Mouse (Mus musculus): ENCODE measurements around the gene Glycam1. TPM values are rescaled to one million over a fixed set of nuclear protein-coding genes. Genes with fewer than 3 reads are reported as not detected.

The Glycam1 gene
- polyA plus RNA-seq, 1 experiment: not detected

- Histone ChIP-seq H3K4me1 (ENCODE audit: control insufficient read depth, insufficient read depth, low read length) (peaks cover 2% of the 10 kb centered on the region; the same call in 1 of the 2 replicates), H3K27ac (ENCODE audit: control insufficient read depth, insufficient read depth, low read depth, low read length) (no peak overlapping the region), H3K36me3 (ENCODE audit: control insufficient read depth, insufficient read depth, low read length) (no peaks in the 10 kb centered on the region), H3K4me3 (ENCODE audit: control insufficient read depth, low read depth, low read length) (no peak overlapping the region), H3K27me3 (ENCODE audit: control insufficient read depth, insufficient read depth, low read length) (no peaks in the 10 kb centered on the region)
- no peak for TF ChIP-seq POLR2A (IDR thresholded peaks at IDR 0.05; ENCODE audit: control insufficient read depth, low read depth, low read length)
- TF ChIP-seq CTCF (IDR thresholded peaks at IDR 0.05; ENCODE audit: control insufficient read depth, insufficient read depth, insufficient replicate concordance, low read depth, low read length): no peak
Observed at GRCm38 (mm10) chr15:103518600-103519385, 46.1 kb downstream of the Glycam1 start.

DNA sequence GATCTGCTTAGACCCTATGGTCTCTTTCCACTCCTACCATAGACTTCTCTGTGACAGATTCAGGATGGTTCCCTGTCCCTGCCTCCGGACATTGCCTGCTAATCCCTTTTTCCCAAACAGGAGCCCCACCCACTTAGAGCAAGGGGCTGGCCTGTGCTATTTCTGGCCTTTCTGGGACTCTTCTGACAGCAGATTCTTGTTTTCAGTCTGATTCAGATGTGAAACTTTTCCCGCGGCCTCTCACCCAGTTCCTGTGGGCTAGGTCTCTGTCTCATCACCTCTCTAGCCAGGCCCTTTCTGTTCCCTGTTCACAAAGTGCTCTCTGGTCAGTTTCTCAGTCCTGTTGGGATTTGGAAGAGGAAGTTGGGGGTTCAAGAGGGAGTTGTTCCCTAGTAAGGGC is 50.0 kb downstream of the Glycam1 start:
- Histone ChIP-seq H3K27ac (ENCODE audit: control insufficient read depth, insufficient read depth, low read depth, low read length) (no peak overlapping the region), H3K4me3 (ENCODE audit: control insufficient read depth, low read depth, low read length) (no peak overlapping the region), H3K36me3 (ENCODE audit: control insufficient read depth, insufficient read depth, low read length) (no peaks in the 10 kb centered on the region), H3K27me3 (ENCODE audit: control insufficient read depth, insufficient read depth, low read length) (no peaks in the 10 kb centered on the region), H3K4me1 (ENCODE audit: control insufficient read depth, insufficient read depth, low read length) (peaks cover 2% of the 10 kb centered on the region; the same call in 1 of the 2 replicates)
- TF ChIP-seq CTCF (IDR thresholded peaks at IDR 0.05; ENCODE audit: control insufficient read depth, insufficient read depth, insufficient replicate concordance, low read depth, low read length) (no peak), POLR2A (IDR thresholded peaks at IDR 0.05; ENCODE audit: control insufficient read depth, low read depth, low read length) (no peak)

DNA sequence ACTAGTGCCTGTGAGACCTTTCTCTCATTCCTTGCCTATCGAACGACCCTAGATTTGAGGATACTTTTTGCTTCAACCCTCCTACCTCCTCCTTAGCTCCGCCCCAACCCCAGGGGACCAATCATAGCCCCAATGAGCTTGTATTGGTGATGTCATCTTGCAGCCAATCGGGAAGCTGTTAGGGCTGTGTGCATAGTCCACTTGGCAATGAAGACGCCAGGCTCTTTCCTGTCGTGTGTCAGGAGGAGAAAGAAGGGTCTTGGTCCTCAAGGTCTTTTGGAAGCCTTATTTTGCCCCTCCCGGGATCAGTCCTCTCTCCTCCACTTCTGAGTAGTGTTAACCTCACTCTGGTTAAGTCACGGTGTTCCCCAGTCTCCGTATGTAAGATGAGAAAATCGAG is 50.8 kb downstream of the Glycam1 start:
- Histone ChIP-seq H3K4me1 (ENCODE audit: control insufficient read depth, insufficient read depth, low read length) (peaks cover 2% of the 10 kb centered on the region; the same call in 1 of the 2 replicates), H3K36me3 (ENCODE audit: control insufficient read depth, insufficient read depth, low read length) (no peaks in the 10 kb centered on the region), H3K27me3 (ENCODE audit: control insufficient read depth, insufficient read depth, low read length) (no peaks in the 10 kb centered on the region), H3K4me3 (ENCODE audit: control insufficient read depth, low read depth, low read length) (peak overlapping the region; percentile 36; the same call in 1 of the 2 replicates), H3K27ac (ENCODE audit: control insufficient read depth, insufficient read depth, low read depth, low read length) (no peak overlapping the region)
- no peak for TF ChIP-seq CTCF (IDR thresholded peaks at IDR 0.05; ENCODE audit: control insufficient read depth, insufficient read depth, insufficient replicate concordance, low read depth, low read length)
- no peak for TF ChIP-seq POLR2A (IDR thresholded peaks at IDR 0.05; ENCODE audit: control insufficient read depth, low read depth, low read length)

GRCm38 (mm10) chr15:103513621-103514031 is 51.3 kb downstream of the Glycam1 start:
- Histone ChIP-seq H3K4me3 (ENCODE audit: control insufficient read depth, low read depth, low read length) (no peak overlapping the region), H3K36me3 (ENCODE audit: control insufficient read depth, insufficient read depth, low read length) (no peaks in the 10 kb centered on the region), H3K4me1 (ENCODE audit: control insufficient read depth, insufficient read depth, low read length) (peaks cover 2% of the 10 kb centered on the region; the same call in 1 of the 2 replicates), H3K27ac (ENCODE audit: control insufficient read depth, insufficient read depth, low read depth, low read length) (no peak overlapping the region), H3K27me3 (ENCODE audit: control insufficient read depth, insufficient read depth, low read length) (no peaks in the 10 kb centered on the region)
- TF ChIP-seq CTCF (IDR thresholded peaks at IDR 0.05; ENCODE audit: control insufficient read depth, insufficient read depth, insufficient replicate concordance, low read depth, low read length): no peak
- TF ChIP-seq POLR2A (IDR thresholded peaks at IDR 0.05; ENCODE audit: control insufficient read depth, low read depth, low read length): no peak

Other genes starting within 250 kb of the Glycam1 start
- gene Zfp385a, start 225.0 kb downstream of the Glycam1 start, polyA plus RNA-seq (2012; rRNA removed): 84.7 and 92.7 TPM in 2 replicates
- gene Itga5, start 198.3 kb downstream of the Glycam1 start, polyA plus RNA-seq (2012; rRNA removed): 1.1 and 1.4 TPM in 2 replicates
- 491 and 515 TPM in 2 replicates for gene Gtsf1, start 134.6 kb downstream of the Glycam1 start, polyA plus RNA-seq (2012; rRNA removed)
- 111 and 129 TPM in 2 replicates for gene Gtsf2, start 116.6 kb downstream of the Glycam1 start, polyA plus RNA-seq (2012; rRNA removed)
- 58.5 and 61.5 TPM in 2 replicates for gene Nckap1l, start 111.3 kb downstream of the Glycam1 start, polyA plus RNA-seq (2012; rRNA removed)
- gene Pde1b, start 62.0 kb downstream of the Glycam1 start, polyA plus RNA-seq (2012; rRNA removed): 4.2 and 5.4 TPM in 2 replicates
- gene Ppp1r1a, start 27.1 kb downstream of the Glycam1 start, polyA plus RNA-seq (2012; rRNA removed): 0.07 and 0.35 TPM in 2 replicates
- 0.49 and 0.60 TPM in 2 replicates for gene Mucl1, start 190.4 kb upstream of the Glycam1 start, polyA plus RNA-seq (2012; rRNA removed)